Mouse (Mus musculus) midbrain, embryonic 10.5 days (tissue): ENCODE results near the gene Mfap1a. TPM values are rescaled to one million over a fixed set of nuclear protein-coding genes. Genes with fewer than 3 reads are reported as not detected.

Experiments used
- DNase-seq: peaks from one replicate; pipeline ENCODE4 v3.0.0-alpha.2; 2017; ENCODE audit warnings: low spot score
- H3K27ac ChIP-seq: fragments of 300-500 bp; sonication (generic); replicated peaks from 2 replicates; pipeline ENCODE4 v1.5.1; 2016; ENCODE audit warnings: mild to moderate bottlenecking
- H3K27me3 ChIP-seq: fragments of 300-500 bp; sonication (generic); 2 replicates; pipeline ENCODE4 v1.6.1; 2016; ENCODE audit warnings: low read depth, mild to moderate bottlenecking; ENCODE audit not compliant: poor library complexity, severe bottlenecking
- H3K36me3 ChIP-seq: fragments of 300-500 bp; sonication (generic); 2 replicates; pipeline ENCODE4 v1.6.1; 2016; ENCODE audit warnings: mild to moderate bottlenecking, moderate library complexity
- H3K4me1 ChIP-seq: fragments of 300-500 bp; sonication (generic); 2 replicates; pipeline ENCODE4 v1.6.1; 2016
- H3K4me3 ChIP-seq: fragments of 300-500 bp; sonication (generic); 2 replicates; pipeline ENCODE4 v1.5.1; 2016; ENCODE audit warnings: mild to moderate bottlenecking, moderate library complexity
- H3K9me3 ChIP-seq: fragments of 300-500 bp; sonication (generic); replicated peaks from 2 replicates; pipeline ENCODE4 v1.6.1; 2016; ENCODE audit warnings: mild to moderate bottlenecking
- WGBS: fragments of 180-500 bp; shearing (Covaris S2); methylation state at CpG from one replicate; pipeline ENCODE4 v1.1.7; 2016; 5-methylcytosine and 5-hydroxymethylcytosine counted together
- microRNA-seq: library from miRNA; unstranded; fragments of <30 nt; microRNA quantifications from one replicate; pipeline ENCODE4, GENCODE M21; 2017
- polyA plus RNA-seq: library from polyadenylated mRNA; unstranded; fragments of >200 nt; fragmentation: Nextera tagmentation; extraction: Ambion mirVana; gene quantifications from 2 replicates; pipeline ENCODE4 v1.2.1, GENCODE M21; 2016

Gene Mfap1a
- polyA plus RNA-seq, 1 experiment from 2014 or later, result 26.4 TPM

GRCm38 (mm10) chr2:121447006-121447405 is 59.5 kb downstream of the Mfap1a start:
- H3K27ac ChIP-seq, result no peak overlapping the region
- no peaks in the 10 kb centered on the region for H3K9me3 ChIP-seq
- H3K4me3 ChIP-seq, result no peak overlapping the region
- DNase-seq, result no peak
- H3K27me3 ChIP-seq, result peaks cover 23% of the 10 kb centered on the region
- WGBS, result 88% methylated on average over 3 of the region's 3 CpGs
- peaks cover 40% of the 10 kb centered on the region for H3K4me1 ChIP-seq
- H3K36me3 ChIP-seq, result peaks cover 9% of the 10 kb centered on the region

GRCm38 (mm10) chr2:121446506-121446905 is 60.0 kb downstream of the Mfap1a start:
- peaks cover 28% of the 10 kb centered on the region for H3K27me3 ChIP-seq
- peaks cover 43% of the 10 kb centered on the region for H3K4me1 ChIP-seq
- no peak overlapping the region for H3K27ac ChIP-seq
- no peak overlapping the region for H3K4me3 ChIP-seq
- no peak for DNase-seq
- WGBS, result 78% methylated on average over 4 of the region's 4 CpGs
- no peaks in the 10 kb centered on the region for H3K9me3 ChIP-seq
- peaks cover 7% of the 10 kb centered on the region for H3K36me3 ChIP-seq

- H3K4me3 ChIP-seq, result no peak overlapping the region
- H3K9me3 ChIP-seq, result no peaks in the 10 kb centered on the region
- peaks cover 30% of the 10 kb centered on the region for H3K4me1 ChIP-seq
- peaks cover 39% of the 10 kb centered on the region for H3K27me3 ChIP-seq
- H3K27ac ChIP-seq, result no peak overlapping the region
- DNase-seq, result no peak
- peaks cover under 1% of the 10 kb centered on the region; the same call in 1 of the 2 replicates for H3K36me3 ChIP-seq
- 84% methylated on average over 3 of the region's 3 CpGs for WGBS
These were observed 61.3 kb downstream of the Mfap1a start for GRCm38 (mm10) chr2:121445117-121445516.

- 0 out of 2 replicates have a peak within 1 kb of the TSS, but pooled peaks have one; percentile 57 for H3K4me3 ChIP-seq
These were observed 62.3 kb downstream of the Mfap1a start, which contains the start of gene Ell3 for GRCm38 (mm10) chr2:121444178-121444577. TSS of gene Ell3 (minus strand) at chr2:121444278.

GRCm38 (mm10) chr2:121443068-121443349 is 63.5 kb downstream of the Mfap1a start:
- H3K36me3 ChIP-seq, result peaks cover 21% of the 10 kb centered on the region
- no peak for DNase-seq
- peaks cover 22% of the 10 kb centered on the region for H3K4me1 ChIP-seq
- 22% methylated on average over 8 of the region's 8 CpGs for WGBS
- no peak overlapping the region for H3K27ac ChIP-seq
- H3K4me3 ChIP-seq, result peak overlapping the region; percentile 57
- H3K27me3 ChIP-seq, result peaks cover 45% of the 10 kb centered on the region
- no peaks in the 10 kb centered on the region for H3K9me3 ChIP-seq

More at GRCm38 (mm10) chr2:121444178-121444577, 62.3 kb downstream of the Mfap1a start, which contains the start of gene Ell3:
- WGBS, result 94% methylated on average over 1 of the region's 1 CpGs
- H3K9me3 ChIP-seq, result no peaks in the 10 kb centered on the region
- H3K27ac ChIP-seq, result no peak within 1 kb of the TSS
- peaks cover 10% of the 10 kb centered on the region for H3K36me3 ChIP-seq
- H3K27me3 ChIP-seq, result peaks cover 45% of the 10 kb centered on the region
- peaks cover 28% of the 10 kb centered on the region for H3K4me1 ChIP-seq
- no peak for DNase-seq

GRCm38 (mm10) chr2:121442259-121443067 is 64.0 kb downstream of the Mfap1a start:
- peak overlapping the region; percentile 57 for H3K4me3 ChIP-seq
- H3K36me3 ChIP-seq, result peaks cover 27% of the 10 kb centered on the region
- H3K9me3 ChIP-seq, result no peaks in the 10 kb centered on the region
- peaks cover 18% of the 10 kb centered on the region for H3K4me1 ChIP-seq
- WGBS, result 2% methylated on average over 30 of the region's 30 CpGs
- peaks cover 45% of the 10 kb centered on the region for H3K27me3 ChIP-seq
- DNase-seq, result peak; percentile 50
- no peak overlapping the region for H3K27ac ChIP-seq

Small RNAs within 50 kb of the gene (microRNA-seq; reads per million reads assigned to microRNA genes)
- gene Gm22953, result not detected

Other genes starting within 250 kb of the Mfap1a start
- gene Trp53bp1, start 235.3 kb downstream of the Mfap1a start, polyA plus RNA-seq, result 115 and 146 TPM in 2 replicates
- 7.8 and 11.4 TPM in 2 replicates for gene Map1a, start 217.1 kb downstream of the Mfap1a start, polyA plus RNA-seq
- gene Ppip5k1, start 151.3 kb downstream of the Mfap1a start, polyA plus RNA-seq, result 11.2 and 11.4 TPM in 2 replicates
- gene Ckmt1, start 149.0 kb downstream of the Mfap1a start, polyA plus RNA-seq, result 1.5 and 3.9 TPM in 2 replicates
- not detected in 2 replicates for gene Strc, start 119.5 kb downstream of the Mfap1a start, polyA plus RNA-seq
- gene Pdia3, start 92.9 kb downstream of the Mfap1a start, polyA plus RNA-seq, result 549 and 624 TPM in 2 replicates
- gene Catsper2, start 92.9 kb downstream of the Mfap1a start, polyA plus RNA-seq, result 2.7 and 4.1 TPM in 2 replicates
- 2.2 and 2.5 TPM in 2 replicates for gene Ell3, start 62.4 kb downstream of the Mfap1a start, polyA plus RNA-seq
- 488 and 493 TPM in 2 replicates for gene Serf2, start 57.5 kb downstream of the Mfap1a start, polyA plus RNA-seq
- gene Hypk, start 53.4 kb downstream of the Mfap1a start, polyA plus RNA-seq, result 125 and 129 TPM in 2 replicates
- gene Serinc4, start 49.9 kb downstream of the Mfap1a start, polyA plus RNA-seq, result 0.28 and 0.88 TPM in 2 replicates
- gene Mfap1b, start 32.6 kb downstream of the Mfap1a start, polyA plus RNA-seq, result 53.2 and 57.2 TPM in 2 replicates
- gene Wdr76, start 58 bp upstream of the Mfap1a start, polyA plus RNA-seq, result 13.0 and 14.0 TPM in 2 replicates